In genomic region chr8:70608749-70609367, GRCm38 (mm10) we compare ENCODE assay signal across 7 mouse cellular contexts. TPM values are rescaled to one million over a fixed set of nuclear protein-coding genes. Genes with fewer than 3 reads are reported as not detected.
A peak's percentile ranks its signal among the peaks of the same experiment; 100 is the strongest.
DNase-seq lines count a peak whose midpoint lies in the region; ATAC-seq and TF ChIP-seq lines count a peak whose summit lies in the region.

Gene Ssbp4, minus strand, starts transcription at chr8:70608872.

- peak within 1 kb of the TSS; percentile 97 for H3K4me3 ChIP-seq in thymus, adult 2 months (ENCODE audit: control insufficient read depth, insufficient read depth, low read length)
- peak within 1 kb of the TSS; percentile 79 for H3K4me3 ChIP-seq in embryonic facial prominence, embryonic 13.5 days
- H3K4me3 ChIP-seq in heart, embryonic 15.5 days = peak within 1 kb of the TSS; percentile 85
- peak within 1 kb of the TSS; percentile 82 for H3K4me3 ChIP-seq in neural tube, embryonic 13.5 days

- peak within 1 kb of the TSS; percentile 93 for H3K4me2 ChIP-seq in embryonic facial prominence, embryonic 13.5 days
- H3K4me2 ChIP-seq in heart, embryonic 15.5 days = peak within 1 kb of the TSS; percentile 96
- H3K4me2 ChIP-seq in neural tube, embryonic 13.5 days = peak within 1 kb of the TSS; percentile 88

- H3K9ac ChIP-seq in embryonic facial prominence, embryonic 13.5 days = peak within 1 kb of the TSS; percentile 90
- H3K9ac ChIP-seq in heart, embryonic 15.5 days = peak within 1 kb of the TSS; percentile 88
- peak within 1 kb of the TSS; percentile 92 for H3K9ac ChIP-seq in neural tube, embryonic 13.5 days

- no peak for ATAC-seq in embryonic facial prominence, embryonic 13.5 days (ENCODE audit: insufficient number of reproducible peaks, insufficient read depth, low FRiP score, low TSS enrichment, low read depth)
- 0 out of 2 replicates have a peak, but pooled peaks have one; percentile 0 for ATAC-seq in heart, embryonic 15.5 days (replicated peaks; ENCODE audit: insufficient number of reproducible peaks, insufficient read depth, low FRiP score, low read depth)
- peak; percentile 0; the same call in 1 of the 2 replicates for ATAC-seq in neural tube, embryonic 13.5 days (ENCODE audit: low read depth)

- TF ChIP-seq POLR2A in thymus, adult 2 months (IDR thresholded peaks at IDR 0.05; ENCODE audit: control insufficient read depth, extremely low read depth, insufficient read depth, low read length, poor library complexity) = no peak

- 2% methylated on average over 26 of the region's 26 CpGs for WGBS in thymus, adult 2 months
- 5% methylated on average over 26 of the region's 26 CpGs for WGBS in embryonic facial prominence, embryonic 13.5 days
- WGBS in heart, embryonic 15.5 days = 3% methylated on average over 26 of the region's 26 CpGs
- 5% methylated on average over 26 of the region's 26 CpGs for WGBS in neural tube, embryonic 13.5 days

- H3K36me3 ChIP-seq in thymus, adult 2 months (ENCODE audit: control insufficient read depth, insufficient read depth, low read length) = no peaks in the 10 kb centered on the region
- peaks cover 4% of the 10 kb centered on the region; the same call in 1 of the 2 replicates for H3K36me3 ChIP-seq in embryonic facial prominence, embryonic 13.5 days
- H3K36me3 ChIP-seq in heart, embryonic 15.5 days = no peaks in the 10 kb centered on the region
- H3K36me3 ChIP-seq in neural tube, embryonic 13.5 days = no peaks in the 10 kb centered on the region

- no peak for TF ChIP-seq CTCF in thymus, adult 2 months (IDR thresholded peaks at IDR 0.05; ENCODE audit: borderline replicate concordance, control insufficient read depth, extremely low read depth, insufficient read depth, low read length, poor library complexity)

- intact Hi-C loops in left cerebral cortex, postnatal 36 days (cut with DNase I) = no loop called here

- H3K4me1 ChIP-seq in thymus, adult 2 months (replicated peaks; ENCODE audit: control insufficient read depth, insufficient read depth, low read length) = peaks cover 46% of the 10 kb centered on the region
- peaks cover 55% of the 10 kb centered on the region for H3K4me1 ChIP-seq in embryonic facial prominence, embryonic 13.5 days
- H3K4me1 ChIP-seq in heart, embryonic 15.5 days (replicated peaks) = peaks cover 55% of the 10 kb centered on the region
- peaks cover 78% of the 10 kb centered on the region for H3K4me1 ChIP-seq in neural tube, embryonic 13.5 days (replicated peaks)

- H3K27ac ChIP-seq in thymus, adult 2 months (ENCODE audit: control insufficient read depth, insufficient read depth, low read length) = peak within 1 kb of the TSS; percentile 86
- peak within 1 kb of the TSS; percentile 97 for H3K27ac ChIP-seq in embryonic facial prominence, embryonic 13.5 days
- peak within 1 kb of the TSS; percentile 93 for H3K27ac ChIP-seq in heart, embryonic 15.5 days
- peak within 1 kb of the TSS; percentile 93 for H3K27ac ChIP-seq in neural tube, embryonic 13.5 days (replicated peaks)

- no peaks in the 10 kb centered on the region for H3K9me3 ChIP-seq in embryonic facial prominence, embryonic 13.5 days
- H3K9me3 ChIP-seq in heart, embryonic 15.5 days (replicated peaks) = no peaks in the 10 kb centered on the region
- H3K9me3 ChIP-seq in neural tube, embryonic 13.5 days = no peaks in the 10 kb centered on the region

- no peaks in the 10 kb centered on the region for H3K27me3 ChIP-seq in thymus, adult 2 months (ENCODE audit: control insufficient read depth, insufficient read depth, low read length)
- 0 out of 2 replicates have a peak, but pooled peaks cover 3% of the 10 kb centered on the region for H3K27me3 ChIP-seq in embryonic facial prominence, embryonic 13.5 days
- H3K27me3 ChIP-seq in heart, embryonic 15.5 days = no peaks in the 10 kb centered on the region
- H3K27me3 ChIP-seq in neural tube, embryonic 13.5 days = no peaks in the 10 kb centered on the region

- no peak for DNase-seq in thymus, adult 2 months
- DNase-seq in thymus, postnatal 14 days = no peak
- DNase-seq in left cerebral cortex, postnatal 36 days (ENCODE audit: low spot score in 2 of 2) = no peak
- DNase-seq in ovary, adult 18-20 months (ENCODE audit: low spot score) = no peak

RNA-seq across cellular contexts. Expression of gene Ssbp4, which starts in this region (rescaled TPM):
- polyA plus RNA-seq in thymus, adult 2 months (2012; rRNA removed) = 392 and 506 TPM in 2 replicates
- polyA plus RNA-seq in embryonic facial prominence, embryonic 13.5 days (2015; fragmentation: Nextera tagmentation; extraction: Ambion mirVana) = 100 and 107 TPM in 2 replicates
- polyA plus RNA-seq in heart, embryonic 15.5 days (2015; fragmentation: Nextera tagmentation; extraction: Ambion mirVana) = 62.1 and 82.6 TPM in 2 replicates
- total RNA-seq in left cerebral cortex, postnatal 36 days (2021) = 100 to 1,000 TPM; 257 to 265 TPM
- polyA plus RNA-seq in neural tube, embryonic 13.5 days (2015; fragmentation: Nextera tagmentation; extraction: Ambion mirVana) = 117 and 141 TPM in 2 replicates
